Mouse (Mus musculus) urinary bladder, postnatal 4 days (tissue): ENCODE data around the gene Kcnk6.

Experiments used
- DNase-seq, 2 experiments: peaks; one replicate each; pipeline ENCODE4 v3.0.0; 2021 to 2022; ENCODE audit warnings: low spot score in 2 of 2

Gene Kcnk6

GRCm38 (mm10) chr7:29232247-29233013 lies at the start of gene Kcnk6:
Kcnk6 (minus strand) TSS chr7:29232515.
- peak in 1 of 2 experiments; percentile 59 for DNase-seq

GRCm38 (mm10) chr7:29281201-29282073 lies 49.1 kb upstream of the Kcnk6 start, which contains the start of gene Spint2:
Spint2 (minus strand) TSS chr7:29281912.
- peak; percentile 80 to 81 for DNase-seq

- DNase-seq, result no peak
Measured at GRCm38 (mm10) chr7:29280801-29281200, 48.5 kb upstream of the Kcnk6 start.

GRCm38 (mm10) chr7:29279924-29280323 lies 47.6 kb upstream of the Kcnk6 start:
- no peak for DNase-seq

- no peak for DNase-seq
Measured at GRCm38 (mm10) chr7:29279261-29279660, 46.9 kb upstream of the Kcnk6 start.

- no peak for DNase-seq
Measured at GRCm38 (mm10) chr7:29277510-29277909, 45.2 kb upstream of the Kcnk6 start.

- no peak for DNase-seq
Measured at GRCm38 (mm10) chr7:29276715-29277114, 44.4 kb upstream of the Kcnk6 start.

- DNase-seq, result no peak
Measured at GRCm38 (mm10) chr7:29271687-29272465, 39.6 kb upstream of the Kcnk6 start.

- no peak for DNase-seq
Measured at GRCm38 (mm10) chr7:29270445-29270844, 38.1 kb upstream of the Kcnk6 start.

- DNase-seq, result no peak
Measured at GRCm38 (mm10) chr7:29266931-29267330, 34.6 kb upstream of the Kcnk6 start.

- DNase-seq, result no peak
Measured at GRCm38 (mm10) chr7:29265636-29266035, 33.3 kb upstream of the Kcnk6 start.

- no peak for DNase-seq
Measured at GRCm38 (mm10) chr7:29263831-29264230, 31.5 kb upstream of the Kcnk6 start.

- DNase-seq, result no peak
Measured at GRCm38 (mm10) chr7:29262151-29262550, 29.8 kb upstream of the Kcnk6 start.

GRCm38 (mm10) chr7:29259781-29260730 lies 27.7 kb upstream of the Kcnk6 start:
- DNase-seq, result no peak

GRCm38 (mm10) chr7:29257368-29257767 lies 25.1 kb upstream of the Kcnk6 start:
- no peak for DNase-seq

GRCm38 (mm10) chr7:29255875-29256274 lies 23.6 kb upstream of the Kcnk6 start:
- DNase-seq, result no peak

- DNase-seq, result no peak
Measured at GRCm38 (mm10) chr7:29253842-29254241, 21.5 kb upstream of the Kcnk6 start.

- peak in 1 of 2 experiments; percentile 55 for DNase-seq
Measured at GRCm38 (mm10) chr7:29251166-29251565, 18.9 kb upstream of the Kcnk6 start.

- peak in 1 of 2 experiments; percentile 54 for DNase-seq
Measured at GRCm38 (mm10) chr7:29248261-29248841, 16.0 kb upstream of the Kcnk6 start, which contains the start of gene 2200002D01Rik. 2200002D01Rik (minus strand) TSS chr7:29248466.

GRCm38 (mm10) chr7:29247706-29248105 lies 15.4 kb upstream of the Kcnk6 start:
- no peak for DNase-seq
